Mouse (Mus musculus) gastrocnemius, postnatal 10 days (tissue): Measurements from ENCODE around the gene Cytip. TPM values are rescaled to one million over a fixed set of nuclear protein-coding genes. Genes with fewer than 3 reads are reported as not detected.
"Not testable (repeated sequence)": the region's sequence is repeated elsewhere in the genome, so short reads cannot be mapped to it uniquely, and the experiment has no call there.

Experiments
- DNase-seq: peaks from one replicate; pipeline ENCODE4 v3.0.0; 2021; ENCODE audit warnings: mixed read lengths
- total RNA-seq, 2 experiments: library from RNA; stranded (reverse); gene quantifications; 2 replicates each; pipeline ENCODE4 v1.2.3; 2021

The Cytip gene
- total RNA-seq, 2 experiments from 2014 or later, result 0.19 to 0.43 TPM

DNA sequence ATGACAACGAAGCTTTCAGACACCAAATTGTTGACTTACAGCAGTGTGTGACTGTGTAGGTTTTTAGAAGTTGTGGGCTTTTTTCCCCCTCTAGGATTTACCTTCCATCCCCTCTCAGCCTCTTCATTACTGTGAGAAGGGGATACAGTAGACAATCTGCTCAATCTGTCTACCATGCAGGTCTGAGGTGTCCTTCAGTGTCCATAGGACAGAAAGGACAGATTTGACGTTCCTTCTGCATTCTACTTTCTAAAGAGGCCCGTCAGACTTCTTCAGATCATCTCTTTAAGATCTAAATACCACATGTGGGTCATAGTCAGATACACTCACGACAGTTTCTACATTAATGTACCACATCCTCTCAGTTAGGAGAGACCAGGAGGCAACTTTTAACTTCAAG, 33.5 kb downstream of the Cytip start:
- no peak for DNase-seq

DNA sequence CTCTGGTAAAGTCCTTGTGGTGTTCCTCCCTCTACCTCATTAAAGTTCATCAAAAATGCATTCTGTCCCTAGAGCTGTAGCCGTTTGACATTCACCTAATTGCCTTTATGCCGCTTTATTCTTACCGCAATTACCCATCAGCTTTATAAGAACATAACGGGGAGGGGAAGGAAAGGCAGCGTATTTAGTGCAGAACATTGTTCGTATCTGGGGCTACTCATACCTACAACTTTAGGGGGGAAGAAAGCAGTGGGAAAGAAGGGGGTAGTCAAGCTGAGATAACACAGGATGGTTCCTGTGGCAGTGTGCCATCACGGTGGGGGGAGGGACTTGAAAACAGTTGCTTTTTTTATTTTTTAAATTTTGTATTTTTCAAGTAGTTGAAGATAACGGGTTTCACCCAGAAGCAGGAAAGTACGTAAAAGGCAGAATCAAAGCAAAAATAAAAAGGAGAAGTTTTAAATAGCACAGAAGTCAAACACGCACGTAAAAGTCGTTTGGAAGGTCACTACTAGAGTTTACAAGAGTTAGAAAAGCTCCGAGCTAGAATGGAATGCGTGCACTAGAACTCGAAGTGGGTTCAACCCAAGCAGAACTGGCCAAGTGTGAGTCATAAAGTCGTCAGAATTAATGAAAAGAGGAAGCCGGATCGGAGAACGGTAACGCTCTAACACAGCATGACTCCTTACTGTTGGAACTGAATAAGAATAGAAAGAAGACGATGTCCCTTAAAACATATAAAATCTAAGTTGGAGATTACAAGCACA, 34.6 kb downstream of the Cytip start:
- DNase-seq, result no peak

DNA sequence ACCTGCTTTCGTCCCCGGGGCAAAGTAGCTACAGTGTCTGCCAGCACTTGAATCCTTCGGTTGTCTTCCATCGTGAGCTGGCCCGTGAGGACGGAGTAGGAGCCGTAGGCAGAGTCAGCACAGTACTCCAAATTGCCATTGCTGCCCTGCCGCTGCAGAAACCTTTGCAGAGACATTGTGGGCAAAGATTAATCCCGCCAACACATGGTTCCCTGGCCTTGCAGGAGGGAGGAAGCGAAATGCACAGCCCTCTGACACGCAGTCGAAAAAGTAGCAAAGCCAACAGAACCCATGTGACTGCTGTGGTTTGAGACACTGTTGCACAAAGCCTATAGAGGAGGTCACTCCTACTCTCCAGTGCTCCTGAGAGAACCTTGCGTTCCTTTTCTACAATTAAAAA, 35.5 kb downstream of the Cytip start:
- DNase-seq, result no peak

DNA sequence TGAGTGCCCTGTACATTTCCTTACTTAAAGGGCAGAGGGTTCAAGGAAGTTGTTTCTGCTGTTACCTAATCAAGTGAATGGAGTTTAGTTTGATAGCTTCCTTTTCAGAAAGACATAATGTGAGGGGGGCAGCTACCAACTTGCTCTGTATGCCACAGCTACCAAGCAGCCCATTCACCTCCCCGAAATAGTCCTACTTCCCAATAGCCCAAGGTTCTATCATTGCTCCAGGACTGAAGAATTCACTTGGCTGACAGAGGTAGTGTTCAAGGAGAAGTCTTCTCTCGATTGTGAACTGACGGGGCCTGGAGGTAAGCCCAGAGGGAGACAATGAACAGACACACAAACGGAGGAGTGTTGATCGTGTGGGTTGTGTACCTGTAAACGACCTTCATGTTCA, 36.2 kb downstream of the Cytip start:
- no peak for DNase-seq

DNA sequence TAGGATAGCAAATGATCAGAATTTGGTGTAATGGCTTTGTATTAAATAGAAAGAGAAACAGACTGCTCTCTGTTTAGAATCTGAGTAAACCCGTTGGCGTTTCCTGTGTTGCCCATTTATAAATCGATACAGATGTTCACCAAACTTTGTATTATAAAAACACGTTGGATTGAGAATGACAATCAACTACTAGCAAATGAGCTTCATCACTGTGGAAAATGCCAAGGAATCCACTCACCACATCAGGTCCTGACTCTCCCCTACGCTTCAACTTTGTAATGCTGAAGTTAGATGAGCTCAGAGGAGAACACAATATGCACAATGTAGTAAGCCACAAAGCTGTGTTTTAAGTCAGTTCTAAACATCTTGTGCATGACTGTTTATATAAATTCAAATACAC, 36.8 kb downstream of the Cytip start:
- no peak for DNase-seq

- no peak for DNase-seq
Observed at GRCm38 (mm10) chr2:58158107-58158506, 37.2 kb downstream of the Cytip start.

GRCm38 (mm10) chr2:58157466-58157865, 37.9 kb downstream of the Cytip start:
- no peak for DNase-seq

- DNase-seq, result no peak
Observed at GRCm38 (mm10) chr2:58156495-58157392, 38.6 kb downstream of the Cytip start.

DNA sequence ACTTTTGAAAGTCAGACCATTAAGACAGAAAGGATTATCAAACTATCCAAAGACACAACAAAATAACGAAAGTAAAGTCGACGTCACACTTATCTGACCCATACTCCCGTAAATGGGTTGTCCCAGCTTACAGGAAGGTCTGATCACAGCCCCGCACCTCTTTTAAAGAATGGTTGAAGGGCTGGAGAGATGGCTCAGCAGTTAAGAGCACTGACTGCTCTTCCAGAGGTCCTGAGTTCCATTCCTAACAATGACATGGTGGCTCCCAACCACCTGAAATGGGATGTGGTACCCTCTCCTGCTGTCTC, 39.3 kb downstream of the Cytip start:
- no peak for DNase-seq

- no peak for DNase-seq
Observed at GRCm38 (mm10) chr2:58155271-58156107, 39.8 kb downstream of the Cytip start.

DNA sequence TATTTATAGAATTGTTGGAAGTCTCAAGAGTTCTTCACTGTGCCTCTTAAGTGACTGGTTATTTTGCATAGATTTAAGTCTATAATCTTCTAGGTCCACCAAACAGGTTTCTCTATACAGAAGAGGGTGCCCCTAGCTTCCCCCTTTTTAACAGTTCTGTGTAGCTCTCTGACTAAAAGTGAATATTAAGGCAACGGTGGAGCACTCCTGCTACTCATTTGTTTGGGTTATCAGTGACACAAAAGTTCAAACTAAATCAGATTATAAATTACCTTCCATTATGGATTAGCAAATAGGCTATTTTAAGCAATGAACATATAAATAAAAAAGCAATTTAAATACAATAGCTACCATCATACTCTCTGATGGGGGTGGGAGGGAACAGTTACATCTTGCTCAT, 40.8 kb downstream of the Cytip start:
- no peak for DNase-seq

- DNase-seq, result no peak
Observed at GRCm38 (mm10) chr2:58153742-58154141, 41.6 kb downstream of the Cytip start.

GRCm38 (mm10) chr2:58149983-58150405, 45.3 kb downstream of the Cytip start:
- DNase-seq, result no peak

GRCm38 (mm10) chr2:58146572-58146971, 48.8 kb downstream of the Cytip start:
- no peak for DNase-seq

- DNase-seq, result no peak
Observed at GRCm38 (mm10) chr2:58140531-58140930, 54.8 kb downstream of the Cytip start.

- DNase-seq, result no peak
Observed at GRCm38 (mm10) chr2:58138611-58139010, 56.7 kb downstream of the Cytip start.

GRCm38 (mm10) chr2:58137676-58138075, 57.7 kb downstream of the Cytip start:
- no peak for DNase-seq

DNA sequence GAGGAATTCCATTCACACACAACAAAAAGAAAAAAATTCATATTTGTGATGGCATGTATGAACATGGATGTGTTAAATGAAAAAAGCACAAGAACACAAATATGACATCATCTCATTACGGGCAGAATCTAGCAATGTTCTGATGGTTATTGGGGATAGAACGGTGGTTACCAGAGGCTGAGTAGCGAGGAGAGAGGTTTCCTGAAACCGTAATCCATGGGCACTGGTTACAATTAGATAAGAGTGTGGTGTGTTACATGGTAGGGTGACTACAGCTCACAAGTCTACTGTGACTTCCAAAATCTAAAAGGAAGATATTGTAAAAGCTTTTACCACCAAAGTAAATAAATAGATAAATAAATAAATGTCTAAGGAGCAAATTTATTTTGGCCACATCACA, 58.8 kb downstream of the Cytip start:
- no peak for DNase-seq

DNA sequence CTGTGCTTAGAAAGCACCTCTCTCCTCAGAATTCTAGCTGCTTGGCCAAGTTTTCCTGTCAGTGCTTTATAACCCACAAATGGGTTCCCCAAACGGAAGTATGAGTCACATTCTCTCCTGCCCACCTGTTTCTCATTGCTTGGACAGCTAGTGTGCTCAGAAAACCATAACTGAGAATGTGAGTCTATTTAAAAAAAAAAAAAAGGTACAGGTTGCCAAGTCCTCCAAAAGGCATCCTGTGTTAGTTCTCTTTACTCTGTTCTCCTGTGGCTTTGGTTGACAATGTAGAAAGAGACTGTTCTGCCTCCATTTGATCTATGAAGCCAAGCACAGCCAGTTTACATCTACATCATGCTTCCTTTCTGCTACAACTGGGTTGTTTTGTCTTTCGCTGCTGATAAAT, 60.3 kb downstream of the Cytip start:
- no peak for DNase-seq

DNA sequence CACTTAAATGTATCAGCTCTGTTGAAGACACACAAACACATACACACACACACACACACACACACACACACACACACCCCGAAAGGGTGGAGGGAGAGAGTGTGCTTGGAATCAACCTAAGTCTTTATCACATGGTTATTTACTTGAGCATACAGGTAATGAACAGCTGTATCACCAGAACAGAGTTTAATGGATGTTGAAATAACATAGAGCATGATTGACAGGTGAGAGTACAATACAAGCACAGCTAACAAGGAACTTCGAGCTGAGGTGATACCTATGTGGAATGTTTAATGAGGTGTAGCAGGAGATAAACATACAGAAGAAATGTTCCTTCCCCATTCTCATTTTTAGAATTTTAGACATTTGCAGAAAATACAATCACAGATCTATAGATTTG, 62.7 kb downstream of the Cytip start:
- DNase-seq, result no peak

GRCm38 (mm10) chr2:58129903-58130302, 65.4 kb downstream of the Cytip start:
- no peak for DNase-seq

DNA sequence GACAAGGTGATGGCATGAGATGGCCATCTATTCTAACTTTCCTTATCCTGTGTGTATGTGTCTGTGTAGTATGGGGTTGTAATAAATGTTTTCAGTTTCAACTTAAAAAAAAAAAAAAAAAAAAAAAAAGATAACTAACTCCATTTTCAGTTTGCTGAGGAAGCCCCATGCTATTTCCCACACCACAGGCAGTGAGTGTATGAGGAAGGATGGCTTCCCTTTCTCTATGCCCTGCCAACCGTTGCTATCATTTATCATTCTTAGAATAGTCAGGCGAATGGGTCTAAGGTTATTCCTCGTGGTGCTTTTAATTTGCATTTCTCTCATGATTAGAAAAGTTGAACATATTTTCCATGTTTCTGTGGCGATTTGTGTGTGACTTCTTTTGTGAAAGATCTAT, 84.2 kb downstream of the Cytip start:
- DNase-seq, result no peak

GRCm38 (mm10) chr2:58107887-58108286, 87.4 kb downstream of the Cytip start:
- DNase-seq, result not testable (repeated sequence)
